Mouse (Mus musculus) limb, embryonic 12.5 days (tissue): ENCODE measurements around the gene Fzr1. TPM values are rescaled to one million over a fixed set of nuclear protein-coding genes. Genes with fewer than 3 reads are reported as not detected.
A peak's percentile ranks its signal among the peaks of the same experiment; 100 is the strongest.

ENCODE experiments used
- ATAC-seq: fragments of 200-750 bp; cut with Nextera tagmentation; 2 replicates; pipeline ENCODE4 v1.8.0; 2017; ENCODE audit warnings: low read depth, moderate TSS enrichment; ENCODE audit not compliant: insufficient number of reproducible peaks, insufficient read depth, low FRiP score, low TSS enrichment
- H3K27ac ChIP-seq: fragments of 300-500 bp; sonication (generic); 2 replicates; pipeline ENCODE4 v1.5.1; 2016; ENCODE audit warnings: mild to moderate bottlenecking, moderate library complexity
- H3K27me3 ChIP-seq: fragments of 300-500 bp; sonication (generic); 2 replicates; pipeline ENCODE4 v1.6.1; 2016; ENCODE audit warnings: mild to moderate bottlenecking, moderate library complexity
- H3K36me3 ChIP-seq: fragments of 300-500 bp; sonication (generic); 2 replicates; pipeline ENCODE4 v1.6.1; 2016; ENCODE audit warnings: mild to moderate bottlenecking, moderate library complexity
- H3K4me1 ChIP-seq: fragments of 300-500 bp; sonication (generic); replicated peaks from 2 replicates; pipeline ENCODE4 v1.6.1; 2016
- H3K4me2 ChIP-seq: fragments of 300-500 bp; sonication (generic); 2 replicates; pipeline ENCODE4 v1.6.1; 2016; ENCODE audit warnings: mild to moderate bottlenecking, moderate library complexity
- H3K4me3 ChIP-seq: fragments of 300-500 bp; sonication (generic); replicated peaks from 2 replicates; pipeline ENCODE4 v1.5.1; 2016; ENCODE audit warnings: mild to moderate bottlenecking
- H3K9ac ChIP-seq: fragments of 300-500 bp; sonication (generic); replicated peaks from 2 replicates; pipeline ENCODE4 v1.6.1; 2016; ENCODE audit warnings: mild to moderate bottlenecking, moderate library complexity
- H3K9me3 ChIP-seq: fragments of 300-500 bp; sonication (generic); 2 replicates; pipeline ENCODE4 v1.6.1; 2016; ENCODE audit warnings: mild to moderate bottlenecking, moderate library complexity
- WGBS: fragments of 180-500 bp; shearing (Covaris S2); methylation state at CpG from one replicate; pipeline ENCODE4 v1.1.7; 2016; 5-methylcytosine and 5-hydroxymethylcytosine counted together
- polyA plus RNA-seq: library from polyadenylated mRNA; unstranded; fragments of >200 nt; fragmentation: Nextera tagmentation; extraction: Ambion mirVana; gene quantifications from 2 replicates; pipeline ENCODE4 v1.2.1, GENCODE M21; 2016

The Fzr1 gene
- polyA plus RNA-seq, 1 experiment from 2014 or later = 137 TPM

GRCm38 (mm10) chr10:81334324-81334723 lies 44.0 kb downstream of the Fzr1 start:
- 65% methylated on average over 11 of the region's 11 CpGs for WGBS
- ATAC-seq = no peak
- Histone ChIP-seq H3K4me2 (no peak overlapping the region), H3K36me3 (no peaks in the 10 kb centered on the region), H3K4me1 (peaks cover 28% of the 10 kb centered on the region), H3K4me3 (no peak overlapping the region), H3K9me3 (no peaks in the 10 kb centered on the region), H3K9ac (no peak overlapping the region), H3K27me3 (peaks cover 70% of the 10 kb centered on the region), H3K27ac (no peak overlapping the region)

GRCm38 (mm10) chr10:81332277-81332676 lies 46.0 kb downstream of the Fzr1 start:
- Histone ChIP-seq H3K4me2 (peak overlapping the region; percentile 41), H3K27ac (no peak overlapping the region), H3K4me3 (peak overlapping the region; percentile 24), H3K9me3 (no peaks in the 10 kb centered on the region), H3K4me1 (peaks cover 37% of the 10 kb centered on the region), H3K36me3 (peaks cover 1% of the 10 kb centered on the region), H3K27me3 (peaks cover 54% of the 10 kb centered on the region), H3K9ac (no peak overlapping the region)
- WGBS = 18% methylated on average over 29 of the region's 29 CpGs
- no peak for ATAC-seq

GRCm38 (mm10) chr10:81330007-81330406 lies 48.3 kb downstream of the Fzr1 start:
- no peaks in the 10 kb centered on the region for H3K9me3 ChIP-seq
- H3K27me3 ChIP-seq = peaks cover 35% of the 10 kb centered on the region
- peak overlapping the region; percentile 74 for H3K27ac ChIP-seq
- no peak for ATAC-seq
- WGBS = 65% methylated on average over 4 of the region's 4 CpGs
- H3K9ac ChIP-seq = peak overlapping the region; percentile 24
- peaks cover 24% of the 10 kb centered on the region for H3K36me3 ChIP-seq
- no peak overlapping the region for H3K4me2 ChIP-seq
- H3K4me3 ChIP-seq = no peak overlapping the region
- peaks cover 23% of the 10 kb centered on the region for H3K4me1 ChIP-seq

- Histone ChIP-seq H3K27me3 (peaks cover 29% of the 10 kb centered on the region), H3K4me2 (no peak overlapping the region), H3K4me1 (peaks cover 23% of the 10 kb centered on the region), H3K36me3 (peaks cover 30% of the 10 kb centered on the region), H3K4me3 (no peak overlapping the region), H3K9me3 (no peaks in the 10 kb centered on the region), H3K27ac (peak overlapping the region; percentile 74), H3K9ac (peak overlapping the region; percentile 24)
- ATAC-seq = no peak
- WGBS = 67% methylated on average over 10 of the region's 10 CpGs
Observed at GRCm38 (mm10) chr10:81329194-81329975, 48.9 kb downstream of the Fzr1 start.

- no peak for ATAC-seq
- Histone ChIP-seq H3K4me3 (no peak within 1 kb of the TSS), H3K27ac (peak within 1 kb of the TSS; percentile 74), H3K9me3 (no peaks in the 10 kb centered on the region), H3K27me3 (peaks cover 24% of the 10 kb centered on the region), H3K4me2 (no peak within 1 kb of the TSS), H3K4me1 (peaks cover 23% of the 10 kb centered on the region), H3K9ac (peak within 1 kb of the TSS; percentile 24), H3K36me3 (peaks cover 40% of the 10 kb centered on the region)
- 9% methylated on average over 10 of the region's 10 CpGs for WGBS
Observed at GRCm38 (mm10) chr10:81328386-81328785, 49.9 kb downstream of the Fzr1 start, which contains the start of gene Tbxa2r. Gene Tbxa2r (plus strand): TSS chr10:81328731.

- 12% methylated on average over 2 of the region's 2 CpGs for WGBS
- no peak overlapping the region for H3K4me2 ChIP-seq
- 0 out of 2 replicates have a peak overlapping the region, but pooled peaks have one; percentile 1 for H3K27ac ChIP-seq
- peaks cover 23% of the 10 kb centered on the region for H3K4me1 ChIP-seq
- no peak overlapping the region for H3K4me3 ChIP-seq
- 0 out of 2 replicates have a peak overlapping the region, but pooled peaks have one; percentile 18 for H3K9ac ChIP-seq
- peaks cover 44% of the 10 kb centered on the region for H3K36me3 ChIP-seq
- ATAC-seq = no peak
- peaks cover 19% of the 10 kb centered on the region for H3K27me3 ChIP-seq
- H3K9me3 ChIP-seq = no peaks in the 10 kb centered on the region
Observed at GRCm38 (mm10) chr10:81327959-81328358, 50.4 kb downstream of the Fzr1 start.

GRCm38 (mm10) chr10:81326858-81327257 lies 51.5 kb downstream of the Fzr1 start:
- 88% methylated on average over 6 of the region's 6 CpGs for WGBS
- H3K36me3 ChIP-seq = peaks cover 53% of the 10 kb centered on the region
- H3K4me2 ChIP-seq = no peak overlapping the region; the same call in 1 of the 2 replicates
- H3K9me3 ChIP-seq = no peaks in the 10 kb centered on the region
- H3K27ac ChIP-seq = peak overlapping the region; percentile 3; the same call in 1 of the 2 replicates
- peaks cover 9% of the 10 kb centered on the region for H3K27me3 ChIP-seq
- no peak overlapping the region for H3K9ac ChIP-seq
- ATAC-seq = no peak
- no peak overlapping the region for H3K4me3 ChIP-seq
- H3K4me1 ChIP-seq = peaks cover 28% of the 10 kb centered on the region

- no peak overlapping the region for H3K27ac ChIP-seq
- no peak for ATAC-seq
- peaks cover 53% of the 10 kb centered on the region for H3K36me3 ChIP-seq
- 92% methylated on average over 18 of the region's 18 CpGs for WGBS
- 0 out of 2 replicates have a peak, but pooled peaks cover 4% of the 10 kb centered on the region for H3K27me3 ChIP-seq
- no peak overlapping the region for H3K4me3 ChIP-seq
- H3K9ac ChIP-seq = no peak overlapping the region
- no peak overlapping the region for H3K4me2 ChIP-seq
- H3K4me1 ChIP-seq = peaks cover 32% of the 10 kb centered on the region
- no peaks in the 10 kb centered on the region for H3K9me3 ChIP-seq
Observed at GRCm38 (mm10) chr10:81325781-81326180, 52.5 kb downstream of the Fzr1 start.

GRCm38 (mm10) chr10:81325176-81325575 lies 53.1 kb downstream of the Fzr1 start:
- Histone ChIP-seq H3K36me3 (peaks cover 53% of the 10 kb centered on the region), H3K9me3 (no peaks in the 10 kb centered on the region), H3K27me3 (no peaks in the 10 kb centered on the region), H3K27ac (no peak overlapping the region), H3K9ac (no peak overlapping the region), H3K4me1 (peaks cover 32% of the 10 kb centered on the region), H3K4me2 (no peak overlapping the region), H3K4me3 (no peak overlapping the region)
- ATAC-seq = no peak
- WGBS = 93% methylated on average over 21 of the region's 21 CpGs

GRCm38 (mm10) chr10:81323791-81324530 lies 54.4 kb downstream of the Fzr1 start:
- Histone ChIP-seq H3K27ac (no peak overlapping the region), H3K4me2 (no peak overlapping the region), H3K9ac (no peak overlapping the region), H3K4me1 (peaks cover 30% of the 10 kb centered on the region), H3K9me3 (no peaks in the 10 kb centered on the region), H3K27me3 (no peaks in the 10 kb centered on the region), H3K36me3 (peaks cover 53% of the 10 kb centered on the region), H3K4me3 (no peak overlapping the region)
- 96% methylated on average over 18 of the region's 18 CpGs for WGBS
- ATAC-seq = no peak

GRCm38 (mm10) chr10:81323141-81323775 lies 55.1 kb downstream of the Fzr1 start:
- no peak overlapping the region for H3K4me3 ChIP-seq
- WGBS = 94% methylated on average over 23 of the region's 23 CpGs

More at GRCm38 (mm10) chr10:81323141-81323775, 55.1 kb downstream of the Fzr1 start:
- Histone ChIP-seq H3K9ac (no peak overlapping the region), H3K27ac (no peak overlapping the region), H3K4me2 (no peak overlapping the region), H3K4me1 (peaks cover 31% of the 10 kb centered on the region), H3K36me3 (peaks cover 60% of the 10 kb centered on the region), H3K9me3 (no peaks in the 10 kb centered on the region), H3K27me3 (no peaks in the 10 kb centered on the region)
- no peak for ATAC-seq
